Mouse (Mus musculus) right cerebral cortex, postnatal 25 days (tissue): ENCODE data around the gene Eid3.

Experiments
- DNase-seq: peaks from one replicate; pipeline ENCODE4 v3.0.0; 2022

The Eid3 gene

GRCm38 (mm10) chr10:82913772-82914171, 47.3 kb downstream of the Eid3 start:
- no peak for DNase-seq
